In genomic region chr13:97196186-97196924, GRCm38 (mm10) we compare ENCODE assay signal across 16 mouse cellular contexts. TPM values are rescaled to one million over a fixed set of nuclear protein-coding genes. Genes with fewer than 3 reads are reported as not detected.
DNase-seq lines count a peak whose midpoint lies in the region; ATAC-seq lines count a peak whose summit lies in the region.
"Had no signal": no experiment of that assay in that cellular context is flagged by ENCODE, and none has a peak within 500 bp of the region (broad histone marks: within the 10 kb centered on the region; RNA-seq: fewer than 3 reads in every experiment).

No protein-coding gene starts in this region.

- H3K4me2 ChIP-seq in kidney, embryonic 14.5 days (replicated peaks; ENCODE audit: low read depth, low read length): no peak overlapping the region
- H3K4me2 ChIP-seq: hindbrain, embryonic 12.5 days had no signal

- no peaks in the 10 kb centered on the region for H3K36me3 ChIP-seq in kidney, embryonic 14.5 days (ENCODE audit: control insufficient read depth, insufficient read depth, low read length)
- H3K36me3 ChIP-seq: forebrain, embryonic 10.5 days; heart, embryonic 10.5 days; hindbrain, embryonic 12.5 days had no signal

- no peaks in the 10 kb centered on the region for H3K9me3 ChIP-seq in kidney, embryonic 14.5 days (ENCODE audit: control insufficient read depth, low read length)
- H3K9me3 ChIP-seq: forebrain, embryonic 10.5 days; heart, embryonic 10.5 days; hindbrain, embryonic 12.5 days had no signal

- no peak for ATAC-seq in kidney, embryonic 14.5 days (ENCODE audit: low FRiP score, low TSS enrichment)
- ATAC-seq in neutrophil, adult 5-6 weeks (ENCODE audit: extremely low read depth, insufficient number of reproducible peaks, low FRiP score, poor library complexity, severe bottlenecking): peak; percentile 44
- no peak for ATAC-seq in erythroblast, adult 5-6 weeks (replicated peaks; ENCODE audit: low FRiP score, poor library complexity, severe bottlenecking)
- ATAC-seq: activated CD4-positive, CD25-positive, alpha-beta regulatory T cell, adult 4 months had no signal

- no peak overlapping the region for H3K4me3 ChIP-seq in kidney, embryonic 14.5 days (ENCODE audit: low read length)
- H3K4me3 ChIP-seq: heart, embryonic 10.5 days; hindbrain, embryonic 12.5 days had no signal

- H3K27ac ChIP-seq in kidney, embryonic 14.5 days (ENCODE audit: low read depth, low read length): no peak overlapping the region
- H3K27ac ChIP-seq: forebrain, embryonic 10.5 days; heart, embryonic 10.5 days; hindbrain, embryonic 12.5 days; liver, embryonic 14.5 days had no signal

- H3K4me1 ChIP-seq in kidney, embryonic 14.5 days (ENCODE audit: control insufficient read depth, insufficient read depth, low read length): no peaks in the 10 kb centered on the region

- H3K27me3 ChIP-seq in kidney, embryonic 14.5 days (ENCODE audit: control insufficient read depth, insufficient read depth, low read length): no peaks in the 10 kb centered on the region
- H3K27me3 ChIP-seq: hindbrain, embryonic 12.5 days had no signal

- H3K9ac ChIP-seq in kidney, embryonic 14.5 days (ENCODE audit: low read depth, low read length): no peak overlapping the region
- H3K9ac ChIP-seq: hindbrain, embryonic 12.5 days; liver, embryonic 14.5 days had no signal

- 69% methylated on average over 12 of the region's 12 CpGs for WGBS in kidney, embryonic 14.5 days

- DNase-seq in kidney, adult 9 months: peak; percentile 59
- peak; percentile 26 to 35 for DNase-seq in spleen, adult 18-20 months
- no peak for DNase-seq in spleen, postnatal 4 days (ENCODE audit: low spot score in 2 of 2)
- DNase-seq in R1 (ENCODE audit: low read depth, low spot score) (peak; percentile 83), adipocyte (ENCODE audit: low spot score) (no peak)
- DNase-seq: cerebellum, postnatal 10 days; gastrocnemius, adult 2 months; right cerebral cortex, postnatal 4 days had no signal

RNA-seq across cellular contexts. Expression of gene Hexb, which starts 1.8 kb away (rescaled TPM):
- 25.3 and 31.3 TPM in 2 replicates for polyA plus RNA-seq in kidney, embryonic 14.5 days (2014; fragmentation: Nextera tagmentation; extraction: Ambion mirVana)
- total RNA-seq in neutrophil, adult 5-6 weeks (2017): 71.2 TPM in 2 replicates
- 43.3 and 54.6 TPM in 2 replicates for total RNA-seq in erythroblast, adult 5-6 weeks (2015; ENCODE audit: low replicate concordance)
- total RNA-seq in erythroblast, adult 5-6 weeks (2017; ENCODE audit: low replicate concordance): 18.8 and 34.1 TPM in 2 replicates

RNA-seq across cellular contexts. Expression of gene Enc1, which starts 44.5 kb away (rescaled TPM):
- polyA plus RNA-seq in kidney, embryonic 14.5 days (2014; fragmentation: Nextera tagmentation; extraction: Ambion mirVana): 14.2 and 14.6 TPM in 2 replicates
- 3.7 and 4.1 TPM in 2 replicates for total RNA-seq in neutrophil, adult 5-6 weeks (2017)
- 0.21 TPM in 1 of 2 replicates, not detected in the other for total RNA-seq in erythroblast, adult 5-6 weeks (2015; ENCODE audit: low replicate concordance)
- 0.17 and 0.56 TPM in 2 replicates for total RNA-seq in erythroblast, adult 5-6 weeks (2017; ENCODE audit: low replicate concordance)

RNA-seq across cellular contexts. Expression of gene Gfm2, which starts 58.6 kb away (rescaled TPM):
- polyA plus RNA-seq in kidney, embryonic 14.5 days (2014; fragmentation: Nextera tagmentation; extraction: Ambion mirVana): 28.3 and 35.3 TPM in 2 replicates
- 50.8 and 59.4 TPM in 2 replicates for total RNA-seq in neutrophil, adult 5-6 weeks (2017)
- total RNA-seq in erythroblast, adult 5-6 weeks (2015; ENCODE audit: low replicate concordance): 6.9 and 15.2 TPM in 2 replicates
- total RNA-seq in erythroblast, adult 5-6 weeks (2017; ENCODE audit: low replicate concordance): 12.3 and 13.8 TPM in 2 replicates

RNA-seq across cellular contexts. Expression of gene Nsa2, which starts 58.6 kb away (rescaled TPM):
- polyA plus RNA-seq in kidney, embryonic 14.5 days (2014; fragmentation: Nextera tagmentation; extraction: Ambion mirVana): 77.1 and 100 TPM in 2 replicates
- 187 and 231 TPM in 2 replicates for total RNA-seq in neutrophil, adult 5-6 weeks (2017)
- 29.2 and 61.9 TPM in 2 replicates for total RNA-seq in erythroblast, adult 5-6 weeks (2015; ENCODE audit: low replicate concordance)
- total RNA-seq in erythroblast, adult 5-6 weeks (2017; ENCODE audit: low replicate concordance): 36.5 and 63.8 TPM in 2 replicates

Comparison
In these comparisons a context has a peak if more than half of its experiments do, and no peak if none do; other contexts are left out.
1. DNase-seq: peak in kidney, adult 9 months (single experiment), spleen, adult 18-20 months (2 of 2) and R1 (single experiment); none in spleen, postnatal 4 days (0 of 2) and adipocyte (single experiment).